Mouse (Mus musculus): ENCODE data around the gene Sncg. TPM values are rescaled to one million over a fixed set of nuclear protein-coding genes. Genes with fewer than 3 reads are reported as not detected.

The Sncg gene
- polyA plus RNA-seq, 1 experiment from 2014 or later: 65.7 TPM

DNA sequence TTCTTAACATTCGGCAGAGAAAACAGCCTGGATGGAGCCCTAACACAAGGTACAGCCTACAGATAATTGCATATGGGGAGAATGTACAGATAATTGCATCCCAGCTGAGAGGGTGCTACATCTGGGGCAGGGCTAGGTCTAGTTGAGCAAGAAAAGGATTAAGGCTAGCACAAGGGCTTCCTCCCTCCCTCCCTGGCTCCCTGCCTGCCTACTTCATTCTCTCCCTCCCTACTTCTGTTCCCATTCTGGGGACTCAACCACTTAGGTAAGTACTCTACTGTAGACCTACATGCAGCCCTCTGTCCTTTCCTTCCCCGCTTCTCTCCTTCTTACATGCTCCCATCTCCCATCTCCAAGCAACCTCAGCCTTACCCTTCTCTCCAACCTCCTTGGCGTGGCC, 21.3 kb downstream of the Sncg start:
- H3K4me2 ChIP-seq: no peak overlapping the region
- no peaks in the 10 kb centered on the region for H3K9me3 ChIP-seq (ENCODE audit: control insufficient read depth, low read length)
- H3K27me3 ChIP-seq (ENCODE audit: control insufficient read depth, insufficient read depth, low read length): no peaks in the 10 kb centered on the region
- no peak overlapping the region for H3K9ac ChIP-seq (ENCODE audit: low read length)
- H3K27ac ChIP-seq (ENCODE audit: low read depth, low read length): no peak overlapping the region
- no peak for DNase-seq (ENCODE audit: low spot score, missing footprints)
- no peak for ATAC-seq (ENCODE audit: low FRiP score)
- H3K4me3 ChIP-seq (ENCODE audit: low read depth, low read length): no peak overlapping the region
- H3K4me1 ChIP-seq (ENCODE audit: control insufficient read depth, insufficient read depth, low read length): no peaks in the 10 kb centered on the region
- no peaks in the 10 kb centered on the region for H3K36me3 ChIP-seq (ENCODE audit: control insufficient read depth, insufficient read depth, low read length)
- WGBS: 89% methylated on average over 3 of the region's 3 CpGs

GRCm38 (mm10) chr14:34352523-34352922, 22.1 kb downstream of the Sncg start:
- H3K36me3 ChIP-seq (ENCODE audit: control insufficient read depth, insufficient read depth, low read length): no peaks in the 10 kb centered on the region
- no peaks in the 10 kb centered on the region for H3K9me3 ChIP-seq (ENCODE audit: control insufficient read depth, low read length)
- 73% methylated on average over 6 of the region's 6 CpGs for WGBS
- H3K27ac ChIP-seq (ENCODE audit: low read depth, low read length): no peak overlapping the region
- no peak overlapping the region for H3K9ac ChIP-seq (ENCODE audit: low read length)
- no peak overlapping the region for H3K4me2 ChIP-seq
- H3K27me3 ChIP-seq (ENCODE audit: control insufficient read depth, insufficient read depth, low read length): no peaks in the 10 kb centered on the region
- no peaks in the 10 kb centered on the region for H3K4me1 ChIP-seq (ENCODE audit: control insufficient read depth, insufficient read depth, low read length)
- no peak for ATAC-seq (ENCODE audit: low FRiP score)
- no peak for DNase-seq (ENCODE audit: low spot score, missing footprints)
- H3K4me3 ChIP-seq (ENCODE audit: low read depth, low read length): no peak overlapping the region

DNA sequence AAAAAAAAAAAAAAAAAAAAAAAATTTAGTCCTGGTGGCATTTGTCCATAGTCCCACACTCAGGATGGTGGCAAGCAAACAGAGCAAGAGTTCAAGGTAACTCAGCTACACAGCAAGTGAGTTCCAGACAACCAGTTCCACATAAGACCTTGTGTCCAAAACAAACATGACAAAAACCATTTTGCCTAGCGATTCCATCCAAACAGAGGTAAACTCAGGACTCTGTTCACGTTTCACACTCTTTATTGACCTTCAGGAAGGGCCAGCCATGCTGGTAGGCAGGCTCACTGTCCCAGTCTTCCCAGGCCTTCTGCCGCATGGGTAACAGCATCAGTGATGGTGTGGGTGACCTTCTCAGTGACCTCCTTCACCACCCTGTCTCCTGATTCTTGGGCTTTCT, 22.9 kb downstream of the Sncg start:
- no peaks in the 10 kb centered on the region for H3K27me3 ChIP-seq (ENCODE audit: control insufficient read depth, insufficient read depth, low read length)
- H3K4me3 ChIP-seq (ENCODE audit: low read depth, low read length): no peak overlapping the region
- DNase-seq (ENCODE audit: low spot score, missing footprints) (no peak), ATAC-seq (ENCODE audit: low FRiP score) (no peak)
- no peaks in the 10 kb centered on the region for H3K9me3 ChIP-seq (ENCODE audit: control insufficient read depth, low read length)
- no peak overlapping the region for H3K27ac ChIP-seq (ENCODE audit: low read depth, low read length)
- H3K36me3 ChIP-seq (ENCODE audit: control insufficient read depth, insufficient read depth, low read length): no peaks in the 10 kb centered on the region
- 81% methylated on average over 3 of the region's 3 CpGs for WGBS
- H3K4me1 ChIP-seq (ENCODE audit: control insufficient read depth, insufficient read depth, low read length): no peaks in the 10 kb centered on the region
- H3K4me2 ChIP-seq: no peak overlapping the region
- H3K9ac ChIP-seq (ENCODE audit: low read length): no peak overlapping the region

DNA sequence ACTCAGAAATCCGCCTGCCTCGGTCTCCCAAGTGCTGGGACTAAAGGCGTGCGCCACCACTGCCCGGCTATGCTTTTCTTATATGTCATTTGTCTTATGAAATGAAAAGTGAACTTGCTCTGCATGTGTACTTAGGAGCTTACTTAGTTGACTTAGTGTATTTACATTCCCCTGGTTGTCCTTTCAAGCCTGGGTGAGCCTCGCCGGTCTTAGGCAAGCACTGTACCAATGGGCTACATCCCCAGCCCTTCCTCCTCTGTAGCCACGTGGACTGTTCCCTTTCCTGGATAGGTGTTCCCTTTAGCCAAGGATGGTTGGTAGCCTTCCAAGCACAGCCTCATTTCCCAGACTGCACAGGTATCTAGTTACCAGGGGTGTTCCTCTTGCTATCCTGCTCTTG, 25.6 kb downstream of the Sncg start:
- WGBS: 75% methylated on average over 8 of the region's 8 CpGs
- Histone ChIP-seq H3K4me2 (no peak overlapping the region), H3K27me3 (ENCODE audit: control insufficient read depth, insufficient read depth, low read length) (no peaks in the 10 kb centered on the region), H3K4me1 (ENCODE audit: control insufficient read depth, insufficient read depth, low read length) (no peaks in the 10 kb centered on the region), H3K4me3 (ENCODE audit: low read depth, low read length) (no peak overlapping the region), H3K36me3 (ENCODE audit: control insufficient read depth, insufficient read depth, low read length) (no peaks in the 10 kb centered on the region), H3K9me3 (ENCODE audit: control insufficient read depth, low read length) (no peaks in the 10 kb centered on the region), H3K27ac (ENCODE audit: low read depth, low read length) (no peak overlapping the region), H3K9ac (ENCODE audit: low read length) (no peak overlapping the region)
- DNase-seq (ENCODE audit: low spot score, missing footprints): no peak
- ATAC-seq (ENCODE audit: low FRiP score): no peak

GRCm38 (mm10) chr14:34348301-34348700, 26.3 kb downstream of the Sncg start:
- Histone ChIP-seq H3K4me2 (no peak overlapping the region), H3K4me1 (ENCODE audit: control insufficient read depth, insufficient read depth, low read length) (no peaks in the 10 kb centered on the region), H3K27ac (ENCODE audit: low read depth, low read length) (no peak overlapping the region), H3K9ac (ENCODE audit: low read length) (no peak overlapping the region), H3K9me3 (ENCODE audit: control insufficient read depth, low read length) (no peaks in the 10 kb centered on the region), H3K36me3 (ENCODE audit: control insufficient read depth, insufficient read depth, low read length) (peaks cover 1% of the 10 kb centered on the region; the same call in 1 of the 2 replicates), H3K27me3 (ENCODE audit: control insufficient read depth, insufficient read depth, low read length) (no peaks in the 10 kb centered on the region), H3K4me3 (ENCODE audit: low read depth, low read length) (no peak overlapping the region)
- 85% methylated on average over 7 of the region's 7 CpGs for WGBS
- DNase-seq (ENCODE audit: low spot score, missing footprints) (no peak), ATAC-seq (ENCODE audit: low FRiP score) (no peak)

DNA sequence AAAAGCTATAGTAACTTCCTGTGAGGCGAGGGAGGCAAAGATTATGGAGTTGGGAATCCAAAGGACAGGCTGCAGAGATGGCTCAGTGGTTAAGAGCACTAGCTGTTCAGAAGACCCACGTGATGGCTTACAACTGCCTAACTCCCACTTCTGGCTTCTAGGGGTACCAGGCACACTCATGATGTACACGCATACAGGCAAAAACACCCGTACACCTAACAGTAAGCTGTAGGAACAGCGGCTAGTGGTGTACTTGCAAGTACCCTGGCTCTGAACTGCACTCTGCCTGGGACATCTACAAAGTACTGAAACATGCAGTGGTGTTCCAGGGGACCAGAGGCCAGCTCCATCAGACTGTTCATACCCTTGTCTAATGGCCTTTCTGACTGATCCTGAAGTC, 27.5 kb downstream of the Sncg start:
- DNase-seq (ENCODE audit: low spot score, missing footprints) (no peak), ATAC-seq (ENCODE audit: low FRiP score) (no peak)
- Histone ChIP-seq H3K9me3 (ENCODE audit: control insufficient read depth, low read length) (no peaks in the 10 kb centered on the region), H3K4me1 (ENCODE audit: control insufficient read depth, insufficient read depth, low read length) (no peaks in the 10 kb centered on the region), H3K4me3 (ENCODE audit: low read depth, low read length) (no peak overlapping the region), H3K4me2 (no peak overlapping the region), H3K27ac (ENCODE audit: low read depth, low read length) (no peak overlapping the region), H3K27me3 (ENCODE audit: control insufficient read depth, insufficient read depth, low read length) (no peaks in the 10 kb centered on the region), H3K36me3 (ENCODE audit: control insufficient read depth, insufficient read depth, low read length) (peaks cover 4% of the 10 kb centered on the region; the same call in 1 of the 2 replicates), H3K9ac (ENCODE audit: low read length) (no peak overlapping the region)
- WGBS: 91% methylated on average over 5 of the region's 5 CpGs

DNA sequence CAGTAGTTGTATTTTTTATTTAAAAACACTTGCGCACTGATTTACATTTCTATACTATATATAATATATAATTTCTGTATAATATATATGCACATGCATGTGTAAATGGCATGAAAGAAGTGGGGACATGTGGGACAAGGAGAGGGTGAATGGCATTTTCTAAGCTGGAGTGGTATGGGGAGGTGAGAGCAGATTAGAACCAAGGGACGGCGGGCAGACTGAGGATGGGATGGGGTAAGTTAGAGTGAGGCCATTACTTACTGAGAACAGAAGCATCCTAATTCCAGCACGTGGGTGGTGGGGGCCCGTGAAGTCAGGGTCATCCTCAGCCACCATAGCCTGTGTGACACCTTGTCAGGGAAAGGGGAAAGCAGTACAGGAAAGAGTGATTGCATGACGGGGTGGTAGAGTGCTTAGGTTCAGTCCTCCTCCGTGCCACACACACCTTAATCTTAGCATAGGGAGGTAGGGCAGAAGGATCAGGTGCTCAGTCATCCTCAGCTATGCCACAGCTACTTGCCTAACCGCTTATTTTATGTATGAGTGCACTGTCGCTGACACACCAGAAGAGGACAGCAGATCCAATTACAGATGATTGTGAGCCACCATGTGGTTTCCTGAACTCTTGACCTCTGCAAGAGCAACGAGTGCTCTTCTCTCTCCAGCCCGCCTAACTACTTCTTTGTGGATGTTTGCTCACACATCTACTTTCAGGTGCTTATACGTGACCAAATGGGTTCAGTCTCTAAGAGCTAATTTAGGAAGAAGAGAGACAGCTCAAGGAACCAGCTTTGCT, 28.6 kb downstream of the Sncg start:
- peaks cover 4% of the 10 kb centered on the region; the same call in 1 of the 2 replicates for H3K36me3 ChIP-seq (ENCODE audit: control insufficient read depth, insufficient read depth, low read length)
- 64% methylated on average over 12 of the region's 12 CpGs for WGBS
- DNase-seq (ENCODE audit: low spot score, missing footprints): no peak
- no peak overlapping the region for H3K9ac ChIP-seq (ENCODE audit: low read length)
- H3K27me3 ChIP-seq (ENCODE audit: control insufficient read depth, insufficient read depth, low read length): no peaks in the 10 kb centered on the region
- no peak overlapping the region for H3K4me3 ChIP-seq (ENCODE audit: low read depth, low read length)
- no peaks in the 10 kb centered on the region for H3K9me3 ChIP-seq (ENCODE audit: control insufficient read depth, low read length)
- peak; percentile 19; the same call in 1 of the 2 replicates for ATAC-seq (ENCODE audit: low FRiP score)
- no peak overlapping the region for H3K27ac ChIP-seq (ENCODE audit: low read depth, low read length)
- no peaks in the 10 kb centered on the region for H3K4me1 ChIP-seq (ENCODE audit: control insufficient read depth, insufficient read depth, low read length)
- no peak overlapping the region for H3K4me2 ChIP-seq

- ATAC-seq (ENCODE audit: low FRiP score): no peak
- no peak overlapping the region for H3K4me3 ChIP-seq (ENCODE audit: low read depth, low read length)
- no peaks in the 10 kb centered on the region for H3K27me3 ChIP-seq (ENCODE audit: control insufficient read depth, insufficient read depth, low read length)
- DNase-seq (ENCODE audit: low spot score, missing footprints): no peak
- no peak overlapping the region for H3K9ac ChIP-seq (ENCODE audit: low read length)
- H3K27ac ChIP-seq (ENCODE audit: low read depth, low read length): no peak overlapping the region
- WGBS: 86% methylated on average over 5 of the region's 5 CpGs
- peaks cover 4% of the 10 kb centered on the region; the same call in 1 of the 2 replicates for H3K36me3 ChIP-seq (ENCODE audit: control insufficient read depth, insufficient read depth, low read length)
- H3K4me2 ChIP-seq: no peak overlapping the region
- no peaks in the 10 kb centered on the region for H3K4me1 ChIP-seq (ENCODE audit: control insufficient read depth, insufficient read depth, low read length)
- no peaks in the 10 kb centered on the region for H3K9me3 ChIP-seq (ENCODE audit: control insufficient read depth, low read length)
These were observed 30.2 kb downstream of the Sncg start for GRCm38 (mm10) chr14:34344361-34344760.

- no peak overlapping the region for H3K4me3 ChIP-seq (ENCODE audit: low read depth, low read length)
- no peak for DNase-seq (ENCODE audit: low spot score, missing footprints)
- no peak overlapping the region for H3K4me2 ChIP-seq
- no peak overlapping the region for H3K9ac ChIP-seq (ENCODE audit: low read length)
- H3K36me3 ChIP-seq (ENCODE audit: control insufficient read depth, insufficient read depth, low read length): peaks cover 4% of the 10 kb centered on the region; the same call in 1 of the 2 replicates
- no peaks in the 10 kb centered on the region for H3K9me3 ChIP-seq (ENCODE audit: control insufficient read depth, low read length)
- ATAC-seq (ENCODE audit: low FRiP score): no peak
- H3K27ac ChIP-seq (ENCODE audit: low read depth, low read length): no peak overlapping the region
- no peaks in the 10 kb centered on the region for H3K4me1 ChIP-seq (ENCODE audit: control insufficient read depth, insufficient read depth, low read length)
- WGBS: 95% methylated on average over 4 of the region's 4 CpGs
- no peaks in the 10 kb centered on the region for H3K27me3 ChIP-seq (ENCODE audit: control insufficient read depth, insufficient read depth, low read length)
These were observed 31.5 kb downstream of the Sncg start for GRCm38 (mm10) chr14:34343078-34343477.

Data from midbrain, embryonic 11.5 days (tissue).